Mouse (Mus musculus): ENCODE measurements around the gene Gm4981. TPM values are rescaled to one million over a fixed set of nuclear protein-coding genes. Genes with fewer than 3 reads are reported as not detected.

The Gm4981 gene
- polyA plus RNA-seq (2012; ENCODE audit: low replicate concordance), result not detected in 2 replicates

DNA sequence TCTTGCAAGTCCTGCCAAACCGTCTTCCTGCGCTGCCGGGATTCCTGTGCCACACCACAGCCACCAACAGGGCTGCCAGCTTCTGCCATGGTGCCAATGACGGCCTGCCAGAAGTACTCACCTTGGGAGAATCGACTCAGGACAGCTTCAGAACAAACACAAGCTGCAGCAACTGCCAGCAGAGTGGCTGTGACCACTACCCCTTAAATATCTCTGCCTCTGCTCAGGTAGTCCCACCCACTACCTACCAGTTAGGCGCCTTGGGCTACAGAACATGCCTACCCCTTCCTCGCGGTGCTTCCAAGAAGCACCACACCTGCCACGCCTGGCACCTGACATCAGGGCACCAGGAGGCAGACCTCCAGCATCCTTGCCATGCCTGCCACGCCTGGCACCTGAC lies at the start of gene Gm4981:
Gene Gm4981, minus strand, starts transcription at position 89 of the 400 bp plus-strand sequence.

DNA sequence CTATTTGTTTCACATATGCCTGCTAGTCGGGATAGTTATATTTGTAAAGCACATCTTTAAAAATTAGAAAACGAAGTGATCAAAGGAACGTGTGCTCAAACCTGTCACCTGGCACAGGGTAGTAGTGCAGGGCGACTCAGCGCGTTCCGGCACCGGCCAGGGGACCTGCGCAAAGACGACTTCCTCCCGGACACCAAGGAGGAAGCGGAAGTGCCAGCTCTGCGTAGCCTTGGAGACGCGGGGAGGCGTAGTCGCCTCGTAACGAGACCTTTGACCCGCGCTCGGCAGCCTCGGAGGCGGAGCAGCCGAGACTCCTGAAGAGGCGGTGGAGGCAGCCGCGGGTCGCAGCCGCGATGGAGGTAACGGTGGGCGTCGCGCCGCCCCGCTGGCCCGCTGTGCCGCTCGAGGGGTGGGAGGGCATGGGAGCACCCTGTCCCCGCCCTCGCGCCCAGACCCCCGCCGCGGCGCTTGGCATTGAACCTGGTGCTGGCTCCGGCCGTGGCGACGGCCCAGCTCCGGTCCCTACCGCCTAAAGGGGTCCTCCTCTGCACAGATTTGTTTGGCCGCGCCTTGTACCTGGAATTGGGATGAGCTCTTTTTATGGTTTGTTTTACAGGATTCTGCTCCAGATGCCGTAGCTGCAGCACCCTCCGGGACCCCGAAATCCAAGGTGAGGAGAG lies 18.9 kb upstream of the Gm4981 start, which contains the start of gene Gcc2:
Gene Gcc2, plus strand, starts transcription at position 285 of the 680 bp plus-strand sequence.

DNA sequence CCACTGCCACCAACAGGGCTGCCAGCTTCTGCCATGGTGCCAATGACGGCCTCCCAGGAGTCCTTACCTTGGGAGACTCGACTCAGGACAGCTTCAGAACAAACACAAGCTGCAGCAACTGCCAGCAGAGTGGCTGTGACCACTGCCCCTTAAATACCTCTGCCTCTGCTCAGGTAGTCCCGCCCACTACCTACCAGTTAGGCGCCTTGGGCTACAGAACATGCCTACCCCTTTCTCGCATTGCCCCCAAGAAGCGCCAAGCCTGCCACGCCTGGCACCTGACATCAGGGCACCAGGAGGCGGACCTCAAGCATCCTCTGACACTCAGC lies 3.9 kb downstream of the Gm4981 start, which contains the start of gene Duxf3:
Gene Duxf3, minus strand, starts transcription at position 35 of the 329 bp plus-strand sequence.

DNA sequence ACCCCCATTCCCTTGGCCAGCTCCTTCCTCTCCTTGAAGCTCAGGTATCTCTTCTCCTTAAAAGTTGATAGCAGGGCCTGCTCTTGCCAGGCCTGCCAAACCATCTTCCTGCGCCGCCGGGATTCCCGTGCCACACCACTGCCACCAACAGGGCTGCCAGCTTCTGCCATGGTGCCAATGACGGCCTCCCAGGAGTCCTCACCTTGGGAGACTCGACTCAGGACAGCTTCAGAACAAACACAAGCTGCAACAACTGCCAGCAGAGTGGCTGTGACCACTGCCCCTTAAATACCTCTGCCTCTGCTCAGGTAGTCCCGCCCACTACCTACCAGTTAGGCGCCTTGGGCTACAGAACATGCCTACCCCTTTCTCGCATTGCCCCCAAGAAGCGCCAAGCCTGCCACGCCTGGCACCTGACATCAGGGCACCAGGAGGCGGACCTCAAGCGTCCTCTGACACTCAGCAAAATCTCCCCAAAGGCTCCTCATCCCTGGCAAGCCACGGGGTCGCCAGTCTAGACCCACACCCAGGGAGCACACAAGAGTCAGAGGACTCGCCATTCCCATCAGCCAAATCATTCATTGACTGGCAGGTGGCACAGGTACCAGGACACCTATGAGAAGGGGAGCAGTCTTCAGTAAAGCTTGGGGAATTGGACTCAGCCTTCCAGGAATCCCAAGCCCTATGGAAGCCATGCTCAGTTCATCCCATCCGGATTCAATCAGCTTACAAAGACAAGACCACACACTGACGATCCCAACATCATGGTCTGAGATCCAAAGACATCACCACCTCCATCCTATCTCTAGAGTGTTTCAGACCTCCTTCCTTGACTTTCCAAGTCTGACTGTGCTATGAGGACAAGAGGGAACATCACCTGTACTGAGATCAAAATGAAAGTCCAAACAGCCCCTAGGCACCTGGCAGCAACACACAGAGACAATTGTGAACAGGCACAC lies 11.4 kb downstream of the Gm4981 start, which contains the start of gene AW822073:
Gene AW822073, minus strand, starts transcription at position 104 of the 959 bp plus-strand sequence.

Other genes with a start within 250 kb of the Gm4981 start
- gene AW822073, start 11.8 kb downstream of the Gm4981 start, polyA plus RNA-seq (2012; ENCODE audit: low replicate concordance), result not detected in 2 replicates
- gene Duxf3, start 4.0 kb downstream of the Gm4981 start, polyA plus RNA-seq (2012; ENCODE audit: low replicate concordance), result not detected in 2 replicates
- gene Gcc2, start 18.8 kb upstream of the Gm4981 start, polyA plus RNA-seq (2012; ENCODE audit: low replicate concordance), result 10.0 TPM in 2 replicates
- 2.1 and 3.8 TPM in 2 replicates for gene Lims1, start 86.8 kb upstream of the Gm4981 start, polyA plus RNA-seq (2012; ENCODE audit: low replicate concordance)
- gene Ranbp2, start 210.2 kb upstream of the Gm4981 start, polyA plus RNA-seq (2012; ENCODE audit: low replicate concordance), result 2.1 and 5.9 TPM in 2 replicates